Mouse (Mus musculus) myocyte (in vitro differentiated cells): ENCODE data around the gene Kirrel3. TPM values are rescaled to one million over a fixed set of nuclear protein-coding genes. Genes with fewer than 3 reads are reported as not detected.

ENCODE experiments used
- H3K27me3 ChIP-seq: one replicate; pipeline ENCODE4 v1.6.1; 2011; ENCODE audit not compliant: control insufficient read depth, insufficient read depth, insufficient read length
- H3K36me3 ChIP-seq: one replicate; pipeline ENCODE4 v1.6.1; 2011; ENCODE audit not compliant: control insufficient read depth, insufficient read depth
- H3K4me2 ChIP-seq: one replicate; pipeline ENCODE4 v1.6.1; 2011; ENCODE audit warnings: low read depth, control low read depth
- H3K4me3 ChIP-seq: one replicate; pipeline ENCODE4 v1.5.1; 2011; ENCODE audit warnings: mild to moderate bottlenecking, control low read depth, moderate library complexity
- H3K79me2 ChIP-seq: one replicate; pipeline ENCODE4 v1.6.1; 2011; ENCODE audit not compliant: control insufficient read depth, insufficient read depth
- H3ac ChIP-seq: one replicate; pipeline ENCODE4 v1.6.1; 2011; ENCODE audit not compliant: control insufficient read depth, insufficient read length
- CEBPB ChIP-seq: IDR thresholded peaks from 2 replicates; pipeline ENCODE4 v1.6.1; 2011; ENCODE audit warnings: mild to moderate bottlenecking, moderate library complexity; ENCODE audit not compliant: poor library complexity, insufficient read depth, severe bottlenecking
- E2F4 ChIP-seq: IDR thresholded peaks from one replicate; pipeline ENCODE4 v1.6.1; 2011; ENCODE audit warnings: mild to moderate bottlenecking, control low read depth, moderate library complexity; ENCODE audit not compliant: insufficient read depth
- MAX ChIP-seq: IDR thresholded peaks from one replicate; pipeline ENCODE4 v1.6.1; 2011; ENCODE audit warnings: low read depth, mild to moderate bottlenecking, control low read depth
- MYOD1 ChIP-seq, 3 experiments: IDR thresholded peaks; one replicate each; pipeline ENCODE4 v1.6.1; 2011; ENCODE audit warnings: control low read depth in 2 of 3, low read depth in 2 of 3, mild to moderate bottlenecking in 2 of 3, moderate library complexity in 1 of 3; ENCODE audit not compliant: insufficient read length in 2 of 3, control insufficient read depth in 1 of 3
- MYOG ChIP-seq, 3 experiments: IDR thresholded peaks; one replicate each; pipeline ENCODE4 v1.6.1; 2011; ENCODE audit warnings: control low read depth in 2 of 3, low read depth in 2 of 3, mild to moderate bottlenecking in 2 of 3; ENCODE audit not compliant: insufficient read length in 2 of 3, control insufficient read depth in 1 of 3, insufficient read depth in 1 of 3
- POLR2A ChIP-seq: IDR thresholded peaks from one replicate; pipeline ENCODE4 v1.6.1; 2011; ENCODE audit warnings: low read depth, mild to moderate bottlenecking, control low read depth, moderate library complexity; ENCODE audit not compliant: insufficient read length
- POLR2AphosphoS2 ChIP-seq: IDR thresholded peaks from one replicate; pipeline ENCODE4 v1.6.1; 2011; ENCODE audit warnings: low read depth, control low read depth; ENCODE audit not compliant: insufficient read length
- REST ChIP-seq: IDR thresholded peaks from one replicate; pipeline ENCODE4 v1.6.1; 2011; ENCODE audit warnings: mild to moderate bottlenecking, control low read depth, moderate library complexity; ENCODE audit not compliant: insufficient read depth, insufficient read length
- SRF ChIP-seq: IDR thresholded peaks from one replicate; pipeline ENCODE4 v1.6.1; 2011; ENCODE audit warnings: low read depth; ENCODE audit not compliant: control insufficient read depth, insufficient read length
- TCF12 ChIP-seq: IDR thresholded peaks from one replicate; pipeline ENCODE4 v1.6.1; 2011; ENCODE audit warnings: mild to moderate bottlenecking, control low read depth; ENCODE audit not compliant: poor library complexity, insufficient read depth, severe bottlenecking
- TCF3 ChIP-seq: IDR thresholded peaks from one replicate; pipeline ENCODE4 v1.6.1; 2011; ENCODE audit warnings: low read depth, control low read depth; ENCODE audit not compliant: insufficient read length
- USF1 ChIP-seq: IDR thresholded peaks from one replicate; pipeline ENCODE4 v1.6.1; 2011; ENCODE audit warnings: low read depth, mild to moderate bottlenecking, control low read depth, moderate library complexity
- polyA plus RNA-seq: library from polyadenylated mRNA; unstranded; fragments of >200 nt; fragmentation: generic; extraction: Trizol; gene quantifications from one replicate; pipeline ENCODE4 v1.2.1, GENCODE M21; 2012; ENCODE audit warnings: missing spikeins

The Kirrel3 gene
- polyA plus RNA-seq, 1 experiment: 2.8 TPM

DNA sequence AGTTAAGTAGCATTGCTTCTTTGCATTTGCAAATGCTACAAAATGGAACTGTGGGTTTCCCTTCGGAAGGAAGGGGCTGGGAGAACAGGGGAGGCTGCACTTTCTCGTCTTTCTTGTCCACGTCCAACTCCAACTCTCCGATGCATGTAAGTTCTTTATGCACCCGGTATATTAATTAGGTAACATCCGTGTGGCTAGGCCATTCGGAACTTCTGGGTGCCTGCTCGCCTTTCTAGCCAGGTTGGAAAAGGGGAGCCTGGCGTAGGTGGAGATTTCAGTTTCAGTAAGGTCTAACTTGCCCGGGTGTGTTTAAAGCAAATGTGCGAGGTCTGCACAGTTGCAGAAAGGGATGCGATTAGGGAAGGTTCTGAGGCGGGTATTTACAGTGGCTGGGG, 3.6 kb downstream of the Kirrel3 start:
- Histone ChIP-seq H3K36me3 (no peaks in the 10 kb centered on the region), H3K4me2 (peak overlapping the region; percentile 88), H3K4me3 (peak overlapping the region; percentile 42), H3K27me3 (no peaks in the 10 kb centered on the region), H3K79me2 (no peaks in the 10 kb centered on the region), H3ac (peak overlapping the region; percentile 80)
- TF ChIP-seq POLR2A (no peak), USF1 (no peak), SRF (no peak), E2F4 (no peak), CEBPB (no peak), TCF3 (no peak), MYOD1 (IDR thresholded peaks at IDR 0.05; ENCODE audit: control insufficient read depth in 1 of 3, insufficient read length in 2 of 3, low read depth in 2 of 3) (no peak), POLR2AphosphoS2 (no peak), REST (no peak)

DNA sequence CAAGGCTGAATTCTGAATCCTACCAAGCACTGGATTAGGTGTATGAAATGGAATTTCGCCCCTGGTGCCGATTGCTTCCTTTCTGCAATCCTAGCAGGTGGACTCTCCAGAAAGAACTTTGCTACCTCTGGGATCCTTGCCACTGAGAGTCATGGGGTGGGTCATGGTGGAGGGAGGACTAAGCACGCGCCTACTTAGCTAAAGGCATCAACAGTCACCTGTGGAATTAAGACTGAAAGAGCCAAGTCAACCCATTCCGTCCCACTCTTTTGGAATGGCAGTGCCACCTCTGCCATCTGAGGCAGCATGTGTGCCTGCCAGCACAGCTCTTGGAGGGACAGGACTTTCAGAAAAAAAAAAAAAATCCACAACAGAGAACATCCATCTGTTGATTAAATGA, 4.1 kb downstream of the Kirrel3 start:
- Histone ChIP-seq H3K27me3 (no peaks in the 10 kb centered on the region), H3K36me3 (no peaks in the 10 kb centered on the region)

DNA sequence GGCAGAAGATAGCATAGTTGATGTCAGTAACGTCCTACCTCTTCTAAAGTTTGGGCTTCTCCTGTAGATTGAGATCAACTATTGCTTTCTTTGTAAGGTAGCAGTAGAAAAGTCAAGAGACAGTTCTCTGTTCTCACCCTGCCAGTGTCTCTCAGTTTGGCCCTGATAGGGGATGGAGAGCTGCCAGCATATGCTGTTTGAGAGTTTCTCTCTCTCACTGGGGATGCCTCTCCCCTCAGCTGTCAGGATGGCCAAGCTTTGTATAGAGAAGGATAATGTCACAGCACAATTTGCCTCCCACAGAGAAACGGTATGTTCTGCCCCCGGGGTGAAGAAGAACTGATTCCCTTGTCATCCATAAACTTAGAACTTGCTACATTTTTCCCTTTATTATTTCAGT, 6.4 kb downstream of the Kirrel3 start:
- Histone ChIP-seq H3K79me2 (no peaks in the 10 kb centered on the region), H3K36me3 (no peaks in the 10 kb centered on the region), H3K4me3 (no peak overlapping the region), H3K4me2 (no peak overlapping the region), H3ac (no peak overlapping the region), H3K27me3 (no peaks in the 10 kb centered on the region)
- TF ChIP-seq SRF (no peak), MYOG (IDR thresholded peaks at IDR 0.05; ENCODE audit: control insufficient read depth in 1 of 3, insufficient read depth in 1 of 3, insufficient read length in 2 of 3, low read depth in 2 of 3) (no peak), E2F4 (no peak), POLR2AphosphoS2 (no peak)

More for the DNA sequence above, 4.1 kb downstream of the Kirrel3 start:
- H3K4me2 ChIP-seq: peak overlapping the region; percentile 88
- H3K4me3 ChIP-seq: peak overlapping the region; percentile 42
- no peak overlapping the region for H3ac ChIP-seq
- H3K79me2 ChIP-seq: no peaks in the 10 kb centered on the region
- TF ChIP-seq CEBPB: no peak
- TF ChIP-seq TCF3: no peak
- no peak for TF ChIP-seq MYOD1 (IDR thresholded peaks at IDR 0.05; ENCODE audit: control insufficient read depth in 1 of 3, insufficient read length in 2 of 3, low read depth in 2 of 3)
- TF ChIP-seq POLR2AphosphoS2: no peak
- no peak for TF ChIP-seq TCF12
- no peak for TF ChIP-seq POLR2A

DNA sequence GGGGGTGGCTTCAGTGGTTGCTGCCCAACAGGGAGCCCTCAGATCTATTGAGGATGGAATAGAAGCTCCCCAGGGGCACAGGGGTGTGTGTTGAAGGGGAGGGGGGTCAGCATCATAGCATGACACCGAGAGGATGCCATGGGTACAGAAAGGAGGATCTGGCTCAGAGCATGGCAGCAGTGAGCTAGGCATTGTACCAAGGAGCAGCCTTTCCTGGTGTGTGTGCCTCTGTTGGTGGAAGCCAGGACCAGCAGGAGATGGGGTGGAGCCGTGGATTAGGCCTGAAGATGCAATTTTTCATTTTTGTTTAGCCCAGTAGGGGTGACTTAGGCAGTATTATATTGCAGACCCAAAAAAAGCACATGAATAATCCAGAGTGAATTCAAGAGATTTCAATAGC, 7.9 kb downstream of the Kirrel3 start:
- no peak overlapping the region for H3K4me2 ChIP-seq
- H3K4me3 ChIP-seq: no peak overlapping the region
- TF ChIP-seq USF1: no peak
- H3ac ChIP-seq: no peak overlapping the region
- H3K36me3 ChIP-seq: no peaks in the 10 kb centered on the region
- H3K27me3 ChIP-seq: no peaks in the 10 kb centered on the region
- no peaks in the 10 kb centered on the region for H3K79me2 ChIP-seq

DNA sequence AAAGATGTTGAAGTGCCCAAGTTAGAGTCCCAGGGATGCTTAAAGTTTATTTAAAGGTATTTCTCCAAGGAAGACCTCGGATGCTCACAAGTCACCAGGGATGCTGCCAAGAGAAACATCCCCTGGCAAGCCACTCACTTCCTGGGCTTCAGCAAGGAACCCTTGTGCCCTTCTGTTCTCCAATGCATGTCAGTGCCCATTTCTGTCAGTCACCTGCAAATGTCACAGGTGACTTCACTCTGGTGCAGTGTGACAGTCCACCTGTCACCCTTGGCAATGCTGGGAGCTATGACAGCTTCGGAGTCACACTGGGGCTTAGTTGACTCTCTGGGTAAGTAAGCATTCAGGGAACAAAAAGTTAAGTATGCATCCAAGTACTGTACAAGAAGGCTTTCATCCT, 12.4 kb downstream of the Kirrel3 start:
- TF ChIP-seq E2F4 (no peak), REST (no peak), MAX (no peak), TCF3 (no peak), MYOG (IDR thresholded peaks at IDR 0.05; ENCODE audit: control insufficient read depth in 1 of 3, insufficient read depth in 1 of 3, insufficient read length in 2 of 3, low read depth in 2 of 3) (no peak), CEBPB (no peak), MYOD1 (IDR thresholded peaks at IDR 0.05; ENCODE audit: control insufficient read depth in 1 of 3, insufficient read length in 2 of 3, low read depth in 2 of 3) (no peak), POLR2AphosphoS2 (no peak), POLR2A (no peak), USF1 (no peak), TCF12 (no peak), SRF (no peak)
- Histone ChIP-seq H3K79me2 (no peaks in the 10 kb centered on the region), H3K27me3 (no peaks in the 10 kb centered on the region), H3K4me3 (no peak overlapping the region), H3K36me3 (no peaks in the 10 kb centered on the region), H3K4me2 (no peak overlapping the region), H3ac (no peak overlapping the region)
